Mouse (Mus musculus) CH12.LX (cell line): ENCODE measurements around the gene Rhbdf2. TPM values are rescaled to one million over a fixed set of nuclear protein-coding genes. Genes with fewer than 3 reads are reported as not detected.
A peak's percentile ranks its signal among the peaks of the same experiment; 100 is the strongest.

Experiments used
- DNase-seq: peaks from one replicate; pipeline ENCODE4 v3.0.0-alpha.2; 2013; ENCODE audit errors: extremely low read depth
- H3K27ac ChIP-seq: 2 replicates; pipeline ENCODE4 v1.5.1; 2012; ENCODE audit warnings: low read depth, mild to moderate bottlenecking, control low read depth, moderate library complexity; ENCODE audit not compliant: insufficient read depth
- H3K27me3 ChIP-seq: replicated peaks from 2 replicates; pipeline ENCODE3; 2012; ENCODE audit warnings: inconsistent platforms
- H3K36me3 ChIP-seq, 2 experiments: replicated peaks in 1 of 2; 2 replicates each; pipeline versions ENCODE3 to v1.6.1; 2012; ENCODE audit warnings: inconsistent platforms in 1 of 2, low read length in 1 of 2, mild to moderate bottlenecking in 1 of 2, mixed read lengths in 1 of 2, moderate library complexity in 1 of 2; ENCODE audit not compliant: control insufficient read depth in 1 of 2, insufficient read depth in 1 of 2
- H3K4me1 ChIP-seq, 2 experiments: 2 replicates each; pipeline ENCODE4 v1.6.1; 2012; ENCODE audit warnings: inconsistent platforms in 1 of 2, moderate library complexity in 1 of 2; ENCODE audit not compliant: insufficient read depth in 2 of 2, control insufficient read depth in 1 of 2
- H3K4me2 ChIP-seq: 2 replicates; pipeline ENCODE4 v1.6.1; 2012; ENCODE audit warnings: low read depth, mild to moderate bottlenecking, control low read depth; ENCODE audit not compliant: poor library complexity, insufficient read depth, severe bottlenecking
- H3K4me3 ChIP-seq, 3 experiments: fragments of 150-350 bp in 1 of 3; sonication (generic) in 1 of 3; replicated peaks in 1 of 3; 2 replicates each; pipeline versions ENCODE3 to v1.5.1; 2011 to 2012; ENCODE audit warnings: low read depth in 2 of 3, low read length in 2 of 3, mild to moderate bottlenecking in 2 of 3, moderate library complexity in 2 of 3, control low read depth in 1 of 3, improper control_type of control experiment in 1 of 3, inconsistent platforms in 1 of 3, mixed read lengths in 1 of 3; ENCODE audit not compliant: poor library complexity in 1 of 3
- H3K79me2 ChIP-seq: replicated peaks from 2 replicates; pipeline ENCODE4 v1.6.1; 2012; ENCODE audit warnings: mild to moderate bottlenecking, moderate library complexity; ENCODE audit not compliant: control insufficient read depth, poor library complexity, insufficient read depth, severe bottlenecking; ENCODE audit errors: extremely low read depth
- H3K9ac ChIP-seq: 2 replicates; pipeline ENCODE4 v1.6.1; 2012; ENCODE audit warnings: low read depth, mild to moderate bottlenecking, control low read depth, moderate library complexity; ENCODE audit not compliant: insufficient read depth
- H3K9me3 ChIP-seq: replicated peaks from 2 replicates; pipeline ENCODE3; 2012; ENCODE audit warnings: low read length, inconsistent platforms, mixed read lengths
- CHD1 ChIP-seq: IDR thresholded peaks from 2 replicates; pipeline ENCODE4 v1.6.1; 2012; ENCODE audit warnings: low read depth, low read length, improper control_type of control experiment, inconsistent platforms
- CTCF ChIP-seq, 2 experiments: IDR thresholded peaks in 1 of 2; conservative IDR thresholded peaks in 1 of 2; 2 replicates each; pipeline ENCODE4 v1.5.1; 2011 to 2012; ENCODE audit warnings: low read depth in 2 of 2, low read length in 2 of 2, improper control_type of control experiment in 1 of 2, inconsistent platforms in 1 of 2, mild to moderate bottlenecking in 1 of 2, moderate library complexity in 1 of 2
- GABPA ChIP-seq: IDR thresholded peaks from 2 replicates; pipeline ENCODE4 v1.6.1; 2012; ENCODE audit warnings: low read depth, low read length, improper control_type of control experiment, inconsistent platforms; ENCODE audit not compliant: insufficient replicate concordance
- HCFC1 ChIP-seq: IDR thresholded peaks from 2 replicates; pipeline ENCODE4 v1.6.1; 2012; ENCODE audit warnings: low read depth, mild to moderate bottlenecking, inconsistent platforms, low read length, improper control_type of control experiment
- IRF4 ChIP-seq: IDR thresholded peaks from 2 replicates; pipeline ENCODE4 v1.6.1; 2014; ENCODE audit warnings: low read depth, mild to moderate bottlenecking, inconsistent platforms, low read length, improper control_type of control experiment
- JUND ChIP-seq: conservative IDR thresholded peaks from 2 replicates; pipeline ENCODE4 v1.6.1; 2011; ENCODE audit warnings: low read depth, low read length, improper control_type of control experiment
- KAT2A ChIP-seq: IDR thresholded peaks from 2 replicates; pipeline ENCODE4 v1.6.1; 2012; ENCODE audit warnings: low read length, improper control_type of control experiment, inconsistent platforms; ENCODE audit not compliant: insufficient replicate concordance
- MAFK ChIP-seq: IDR thresholded peaks from 2 replicates; pipeline ENCODE4 v1.6.1; 2011; ENCODE audit warnings: low read length, improper control_type of control experiment; ENCODE audit not compliant: insufficient replicate concordance
- MAX ChIP-seq: IDR thresholded peaks from 2 replicates; pipeline ENCODE4 v1.6.1; 2011; ENCODE audit warnings: low read length, improper control_type of control experiment
- MAZ ChIP-seq: IDR thresholded peaks from 2 replicates; pipeline ENCODE4 v1.6.1; 2012; ENCODE audit warnings: low read depth, mild to moderate bottlenecking, inconsistent platforms, low read length, improper control_type of control experiment, moderate library complexity
- MEF2A ChIP-seq: IDR thresholded peaks from 2 replicates; pipeline ENCODE4 v1.6.1; 2014; ENCODE audit warnings: low read depth, mild to moderate bottlenecking, inconsistent platforms, low read length, improper control_type of control experiment, borderline replicate concordance
- MXI1 ChIP-seq: IDR thresholded peaks from 2 replicates; pipeline ENCODE4 v1.6.1; 2011; ENCODE audit warnings: mild to moderate bottlenecking, low read depth, low read length, improper control_type of control experiment
- MYC ChIP-seq: IDR thresholded peaks from 2 replicates; pipeline ENCODE4 v1.6.1; 2011; ENCODE audit warnings: low read depth, mild to moderate bottlenecking, improper control_type of control experiment, low read length
- NELFE ChIP-seq: IDR thresholded peaks from 2 replicates; pipeline ENCODE4 v1.6.1; 2011; ENCODE audit warnings: low read depth, low read length, improper control_type of control experiment
- NRF1 ChIP-seq: IDR thresholded peaks from 2 replicates; pipeline ENCODE4 v1.6.1; 2014; ENCODE audit warnings: low read depth, mild to moderate bottlenecking, inconsistent platforms, low read length, improper control_type of control experiment, moderate library complexity
- PAX5 ChIP-seq: IDR thresholded peaks from 2 replicates; pipeline ENCODE4 v1.6.1; 2012; ENCODE audit warnings: low read length, inconsistent platforms, mixed read lengths
- POLR2A ChIP-seq: IDR thresholded peaks from 2 replicates; pipeline ENCODE4 v1.6.1; 2011; ENCODE audit warnings: low read depth, mild to moderate bottlenecking, improper control_type of control experiment, low read length
- RAD21 ChIP-seq: IDR thresholded peaks from 2 replicates; pipeline ENCODE4 v1.6.1; 2011; ENCODE audit warnings: low read depth, mild to moderate bottlenecking, low read length, improper control_type of control experiment, moderate library complexity
- RCOR1 ChIP-seq: conservative IDR thresholded peaks from 2 replicates; pipeline ENCODE4 v1.6.1; 2012; ENCODE audit warnings: low read depth, mild to moderate bottlenecking, inconsistent platforms, low read length, improper control_type of control experiment
- TBP ChIP-seq: conservative IDR thresholded peaks from 2 replicates; pipeline ENCODE4 v1.6.1; 2011; ENCODE audit warnings: low read depth, low read length, improper control_type of control experiment
- TCF12 ChIP-seq: IDR thresholded peaks from 2 replicates; pipeline ENCODE4 v1.6.1; 2014; ENCODE audit warnings: low read depth, mild to moderate bottlenecking, inconsistent platforms, low read length, improper control_type of control experiment
- UBTF ChIP-seq: IDR thresholded peaks from 2 replicates; pipeline ENCODE4 v1.6.1; 2012; ENCODE audit warnings: low read depth, mild to moderate bottlenecking, inconsistent platforms, low read length, improper control_type of control experiment, moderate library complexity
- USF1 ChIP-seq: IDR thresholded peaks from 2 replicates; pipeline ENCODE4 v1.6.1; 2014; ENCODE audit warnings: low read depth, mild to moderate bottlenecking, inconsistent platforms, low read length, improper control_type of control experiment
- ZC3H11A ChIP-seq: IDR thresholded peaks from 2 replicates; pipeline ENCODE4 v1.6.1; 2012; ENCODE audit warnings: low read depth, mild to moderate bottlenecking, inconsistent platforms, low read length, improper control_type of control experiment
- ZKSCAN1 ChIP-seq: IDR thresholded peaks from 2 replicates; pipeline ENCODE4 v1.6.1; 2012; ENCODE audit warnings: low read depth, inconsistent platforms, low read length, improper control_type of control experiment, borderline replicate concordance
- ZMIZ1 ChIP-seq: IDR thresholded peaks from 2 replicates; pipeline ENCODE4 v1.6.1; 2012; ENCODE audit warnings: low read depth, mild to moderate bottlenecking, inconsistent platforms, low read length, improper control_type of control experiment
- ZNF384 ChIP-seq: IDR thresholded peaks from 2 replicates; pipeline ENCODE4 v1.6.1; 2012; ENCODE audit warnings: low read depth, low read length, improper control_type of control experiment, inconsistent platforms
- dilution Hi-C: fragments of 300-500 bp; cut with MboI; formaldehyde crosslinking; loops from 2 replicates; pipeline ENCODE4 v1.14.3; 2020; ENCODE audit warnings: low sequenced_read_pairs; ENCODE audit not compliant: extremely low pct_unique_long_range_greater_than_20kb, extremely low pct_ligation_motif_present
- in situ Hi-C: fragments of 300-500 bp; cut with MboI; formaldehyde crosslinking; loops from 3 replicates; pipeline ENCODE4 v1.14.3; 2019; ENCODE audit warnings: low sequenced_read_pairs, low pct_ligation_motif_present, low pct_unique_long_range_greater_than_20kb, mixed read lengths
- polyA plus RNA-seq: library from polyadenylated mRNA; unstranded; fragments of >175 nt; gene quantifications from 2 replicates; pipeline ENCODE4 v1.2.1, GENCODE M21; 2012; ENCODE audit warnings: low read depth; ENCODE audit not compliant: insufficient read length
- total RNA-seq, 2 experiments: library from RNA; depleted of rRNA; stranded (reverse); fragments of 300-350 nt in 1 of 2; fragments of >200 nt in 1 of 2; gene quantifications; 2 replicates each; pipeline ENCODE4 v1.2.3; 2012 to 2014

The Rhbdf2 gene
- total and polyA plus RNA-seq, 3 experiments: 3.1 to 14.7 (median 12.1) TPM

- no peak for TF ChIP-seq ZC3H11A
- TF ChIP-seq IRF4: peak; percentile 54; the same call in 1 of the 2 replicates
- peak; percentile 100 for TF ChIP-seq MYC
- TF ChIP-seq MXI1: no peak
- TF ChIP-seq JUND: no peak
These were observed 44.5 kb upstream of the Rhbdf2 start (continued) for GRCm38 (mm10) chr11:116671112-116671844.

- Histone ChIP-seq H3K79me2 (peaks cover 38% of the 10 kb centered on the region), H3K27ac (no peak overlapping the region), H3K9me3 (no peaks in the 10 kb centered on the region), H3K27me3 (no peaks in the 10 kb centered on the region), H3K9ac (no peak overlapping the region), H3K4me3 (no peak overlapping the region), H3K4me2 (peak overlapping the region; percentile 17), H3K4me1 (peaks cover 34 to 63% of the 10 kb centered on the region in 2 experiments), H3K36me3 (peaks cover 24 to 29% of the 10 kb centered on the region in 2 experiments)
- TF ChIP-seq ZMIZ1: no peak
- TF ChIP-seq CHD1: 0 out of 2 replicates have a peak, but pooled peaks have one; percentile 11
- no peak for TF ChIP-seq GABPA
- no peak for TF ChIP-seq ZKSCAN1
- no peak for TF ChIP-seq MAFK
- no peak for TF ChIP-seq RAD21
- dilution Hi-C loops: no loop called here
- no peak for DNase-seq
- in situ Hi-C loops: loop anchor here (25.0 kb wide), 1 partner anchor 517 kb away; the partner anchor contains the start of gene Sept9
These were observed 43.6 kb upstream of the Rhbdf2 start for GRCm38 (mm10) chr11:116670386-116670785.

GRCm38 (mm10) chr11:116669787-116670365, 43.1 kb upstream of the Rhbdf2 start:
- H3K9ac ChIP-seq: no peak overlapping the region
- no peaks in the 10 kb centered on the region for H3K27me3 ChIP-seq
- in situ Hi-C loops (loop anchor here (25.0 kb wide), 1 partner anchor 517 kb away; the partner anchor contains the start of gene Sept9), dilution Hi-C loops (no loop called here)
- peak overlapping the region; percentile 48 for H3K4me2 ChIP-seq
- peaks cover 34% of the 10 kb centered on the region for H3K79me2 ChIP-seq
- no peaks in the 10 kb centered on the region for H3K9me3 ChIP-seq
- no peak overlapping the region for H3K27ac ChIP-seq
- H3K36me3 ChIP-seq: peaks cover 21 to 24% of the 10 kb centered on the region in 2 experiments
- DNase-seq: peak; percentile 91
- H3K4me1 ChIP-seq: peaks cover 34 to 58% of the 10 kb centered on the region in 2 experiments
- H3K4me3 ChIP-seq: no peak overlapping the region
- TF ChIP-seq MAX (peak; percentile 99), IRF4 (peak; percentile 94), RAD21 (no peak), NELFE (no peak), KAT2A (no peak), CHD1 (0 out of 2 replicates have a peak, but pooled peaks have one; percentile 45), JUND (no peak), POLR2A (no peak), CTCF (conservative IDR thresholded peaks at IDR 0.05 in 1 of 2, IDR thresholded peaks at IDR 0.05 in 1 of 2; ENCODE audit: low read depth in 2 of 2, low read length in 2 of 2) (peak in 1 of 2 experiments; percentile 38; a peak in 2 of 4 replicates), MAZ (peak; percentile 97), ZKSCAN1 (no peak), UBTF (no peak), NRF1 (no peak), GABPA (no peak), ZC3H11A (no peak), USF1 (peak; percentile 95), TCF12 (0 out of 2 replicates have a peak, but pooled peaks have one; percentile 59), HCFC1 (peak; percentile 25; the same call in 1 of the 2 replicates), MEF2A (peak; percentile 54), ZNF384 (no peak), TBP (no peak), PAX5 (no peak), RCOR1 (peak; percentile 92)
